Mouse (Mus musculus) kidney, adult 2 months (tissue): ENCODE results near the gene Slc4a4.

Source experiments
- CTCF ChIP-seq: fragments of 200-500 bp; conservative IDR thresholded peaks from 2 replicates; pipeline ENCODE4 v1.5.1; 2011; ENCODE audit warnings: low read depth, mild to moderate bottlenecking, control low read depth, low read length, moderate library complexity, mixed read lengths; ENCODE audit not compliant: insufficient read depth, insufficient read length
- POLR2A ChIP-seq: fragments of 200-500 bp; IDR thresholded peaks from one replicate; pipeline ENCODE4 v1.6.1; 2011; ENCODE audit warnings: low read depth, low read length, control low read depth

- TF ChIP-seq CTCF, result no peak
- TF ChIP-seq POLR2A, result no peak
These were observed 336.6 kb downstream of the Slc4a4 start for GRCm38 (mm10) chr5:89223061-89223740.
